Mouse (Mus musculus): ENCODE results near the gene Sept10. TPM values are rescaled to one million over a fixed set of nuclear protein-coding genes. Genes with fewer than 3 reads are reported as not detected.
A peak's percentile ranks its signal among the peaks of the same experiment; 100 is the strongest.

The Sept10 gene
- polyA plus RNA-seq, 1 experiment = 9.2 TPM

GRCm38 (mm10) chr10:59259572-59259971, 37.9 kb upstream of the Sept10 start:
- TF ChIP-seq POLR2A (IDR thresholded peaks at IDR 0.05; ENCODE audit: borderline replicate concordance, extremely low read depth, low read depth, low read length) = no peak
- no peak for TF ChIP-seq CTCF (IDR thresholded peaks at IDR 0.05; ENCODE audit: insufficient read depth, low read length)
- Histone ChIP-seq H3K4me1 (ENCODE audit: control insufficient read depth, insufficient read depth, low read length) (peaks cover 6% of the 10 kb centered on the region), H3K4me3 (replicated peaks; ENCODE audit: extremely low read depth, low read depth, low read length) (no peak overlapping the region)
- DNase-seq = no peak
- WGBS = 75% methylated on average over 6 of the region's 6 CpGs

GRCm38 (mm10) chr10:59256533-59256932, 34.9 kb upstream of the Sept10 start:
- TF ChIP-seq CTCF (IDR thresholded peaks at IDR 0.05; ENCODE audit: insufficient read depth, low read length) (no peak), POLR2A (IDR thresholded peaks at IDR 0.05; ENCODE audit: borderline replicate concordance, extremely low read depth, low read depth, low read length) (no peak)
- 94% methylated on average over 2 of the region's 2 CpGs for WGBS

GRCm38 (mm10) chr10:59253541-59254079, 32.0 kb upstream of the Sept10 start:
- Histone ChIP-seq H3K4me3 (replicated peaks; ENCODE audit: extremely low read depth, low read depth, low read length) (no peak overlapping the region), H3K4me1 (ENCODE audit: control insufficient read depth, insufficient read depth, low read length) (no peaks in the 10 kb centered on the region; the same call in 1 of the 2 replicates)
- WGBS = 83% methylated on average over 8 of the region's 8 CpGs
- TF ChIP-seq CTCF (IDR thresholded peaks at IDR 0.05; ENCODE audit: insufficient read depth, low read length) = no peak
- TF ChIP-seq POLR2A (IDR thresholded peaks at IDR 0.05; ENCODE audit: borderline replicate concordance, extremely low read depth, low read depth, low read length) = no peak
- DNase-seq = no peak

More at GRCm38 (mm10) chr10:59256533-59256932, 34.9 kb upstream of the Sept10 start:
- Histone ChIP-seq H3K4me3 (replicated peaks; ENCODE audit: extremely low read depth, low read depth, low read length) (no peak overlapping the region), H3K4me1 (ENCODE audit: control insufficient read depth, insufficient read depth, low read length) (no peaks in the 10 kb centered on the region; the same call in 1 of the 2 replicates)
- DNase-seq = no peak

- H3K4me1 ChIP-seq (ENCODE audit: control insufficient read depth, insufficient read depth, low read length) = no peaks in the 10 kb centered on the region; the same call in 1 of the 2 replicates
Measured at GRCm38 (mm10) chr10:59252396-59252795, 30.7 kb upstream of the Sept10 start.

GRCm38 (mm10) chr10:59251980-59252379, 30.3 kb upstream of the Sept10 start:
- 47% methylated on average over 2 of the region's 2 CpGs for WGBS
- no peak for TF ChIP-seq POLR2A (IDR thresholded peaks at IDR 0.05; ENCODE audit: borderline replicate concordance, extremely low read depth, low read depth, low read length)
- TF ChIP-seq CTCF (IDR thresholded peaks at IDR 0.05; ENCODE audit: insufficient read depth, low read length) = no peak
- H3K4me3 ChIP-seq (replicated peaks; ENCODE audit: extremely low read depth, low read depth, low read length) = no peak overlapping the region
- H3K4me1 ChIP-seq (ENCODE audit: control insufficient read depth, insufficient read depth, low read length) = no peaks in the 10 kb centered on the region; the same call in 1 of the 2 replicates
- no peak for DNase-seq

More at GRCm38 (mm10) chr10:59252396-59252795, 30.7 kb upstream of the Sept10 start:
- DNase-seq = no peak
- H3K4me3 ChIP-seq (replicated peaks; ENCODE audit: extremely low read depth, low read depth, low read length) = no peak overlapping the region
- WGBS = 42% methylated on average over 8 of the region's 8 CpGs
- TF ChIP-seq CTCF (IDR thresholded peaks at IDR 0.05; ENCODE audit: insufficient read depth, low read length) = no peak
- TF ChIP-seq POLR2A (IDR thresholded peaks at IDR 0.05; ENCODE audit: borderline replicate concordance, extremely low read depth, low read depth, low read length) = no peak

- TF ChIP-seq POLR2A (IDR thresholded peaks at IDR 0.05; ENCODE audit: borderline replicate concordance, extremely low read depth, low read depth, low read length) (no peak), CTCF (IDR thresholded peaks at IDR 0.05; ENCODE audit: insufficient read depth, low read length) (no peak)
- Histone ChIP-seq H3K4me3 (replicated peaks; ENCODE audit: extremely low read depth, low read depth, low read length) (no peak overlapping the region), H3K4me1 (ENCODE audit: control insufficient read depth, insufficient read depth, low read length) (no peaks in the 10 kb centered on the region)
- DNase-seq = no peak
- WGBS = 33% methylated on average over 2 of the region's 2 CpGs
Measured at GRCm38 (mm10) chr10:59250679-59251078, 29.0 kb upstream of the Sept10 start.

GRCm38 (mm10) chr10:59249531-59249930, 27.9 kb upstream of the Sept10 start:
- 68% methylated on average over 3 of the region's 3 CpGs for WGBS
- no peaks in the 10 kb centered on the region for H3K4me1 ChIP-seq (ENCODE audit: control insufficient read depth, insufficient read depth, low read length)
- TF ChIP-seq CTCF (IDR thresholded peaks at IDR 0.05; ENCODE audit: insufficient read depth, low read length) (no peak), POLR2A (IDR thresholded peaks at IDR 0.05; ENCODE audit: borderline replicate concordance, extremely low read depth, low read depth, low read length) (no peak)
- DNase-seq = no peak
- no peak overlapping the region for H3K4me3 ChIP-seq (replicated peaks; ENCODE audit: extremely low read depth, low read depth, low read length)

GRCm38 (mm10) chr10:59241141-59241541, 19.5 kb upstream of the Sept10 start:
- DNase-seq = peak; percentile 58
- TF ChIP-seq POLR2A (IDR thresholded peaks at IDR 0.05; ENCODE audit: borderline replicate concordance, extremely low read depth, low read depth, low read length) = no peak
- no peak for TF ChIP-seq CTCF (IDR thresholded peaks at IDR 0.05; ENCODE audit: insufficient read depth, low read length)

GRCm38 (mm10) chr10:59237757-59238156, 16.1 kb upstream of the Sept10 start:
- WGBS = 46% methylated on average over 3 of the region's 3 CpGs
- peaks cover 5% of the 10 kb centered on the region; the same call in 1 of the 2 replicates for H3K4me1 ChIP-seq (ENCODE audit: control insufficient read depth, insufficient read depth, low read length)
- TF ChIP-seq POLR2A (IDR thresholded peaks at IDR 0.05; ENCODE audit: borderline replicate concordance, extremely low read depth, low read depth, low read length) = no peak
- no peak for TF ChIP-seq CTCF (IDR thresholded peaks at IDR 0.05; ENCODE audit: insufficient read depth, low read length)
- no peak overlapping the region for H3K4me3 ChIP-seq (replicated peaks; ENCODE audit: extremely low read depth, low read depth, low read length)
- no peak for DNase-seq

More at GRCm38 (mm10) chr10:59241141-59241541, 19.5 kb upstream of the Sept10 start:
- Histone ChIP-seq H3K4me1 (ENCODE audit: control insufficient read depth, insufficient read depth, low read length) (peaks cover 5% of the 10 kb centered on the region; the same call in 1 of the 2 replicates), H3K4me3 (replicated peaks; ENCODE audit: extremely low read depth, low read depth, low read length) (no peak overlapping the region)
- WGBS = 32% methylated on average over 3 of the region's 3 CpGs

GRCm38 (mm10) chr10:59236486-59236885, 14.8 kb upstream of the Sept10 start:
- TF ChIP-seq CTCF (IDR thresholded peaks at IDR 0.05; ENCODE audit: insufficient read depth, low read length) = no peak
- no peak for TF ChIP-seq POLR2A (IDR thresholded peaks at IDR 0.05; ENCODE audit: borderline replicate concordance, extremely low read depth, low read depth, low read length)
- WGBS = 67% methylated on average over 6 of the region's 6 CpGs
- DNase-seq = no peak
- no peak overlapping the region for H3K4me3 ChIP-seq (replicated peaks; ENCODE audit: extremely low read depth, low read depth, low read length)
- H3K4me1 ChIP-seq (ENCODE audit: control insufficient read depth, insufficient read depth, low read length) = peaks cover 5% of the 10 kb centered on the region; the same call in 1 of the 2 replicates

Data from lung, adult 2 months (tissue).